Comparison of ENCODE assay signal across 8 mouse cellular contexts in genomic region chr12:29533071-29533876, GRCm38 (mm10). TPM values are rescaled to one million over a fixed set of nuclear protein-coding genes. Genes with fewer than 3 reads are reported as not detected.
DNase-seq lines count a peak whose midpoint lies in the region; ATAC-seq lines count a peak whose summit lies in the region.
"Had no signal": no experiment of that assay in that cellular context is flagged by ENCODE, and none has a peak within 500 bp of the region (broad histone marks: within the 10 kb centered on the region; RNA-seq: fewer than 3 reads in every experiment).

No protein-coding gene starts in this region.

- H3K9ac ChIP-seq in hindbrain, embryonic 14.5 days, result peak overlapping the region; percentile 81
- peak overlapping the region; percentile 81 for H3K9ac ChIP-seq in neural tube, embryonic 14.5 days (replicated peaks; ENCODE audit: low read depth, low read length)
- H3K9ac ChIP-seq: lung, embryonic 15.5 days had no signal

- peak; percentile 71 for ATAC-seq in hindbrain, embryonic 14.5 days (ENCODE audit: low FRiP score)
- peak; percentile 67 for ATAC-seq in neural tube, embryonic 14.5 days (ENCODE audit: low read depth)

- H3K4me3 ChIP-seq in hindbrain, embryonic 14.5 days (replicated peaks; ENCODE audit: low read length), result peak overlapping the region; percentile 47
- peak overlapping the region; percentile 40 for H3K4me3 ChIP-seq in neural tube, embryonic 14.5 days (ENCODE audit: low read depth, low read length)
- H3K4me3 ChIP-seq: lung, embryonic 15.5 days had no signal

- WGBS in hindbrain, embryonic 14.5 days, result 18% methylated on average over 14 of the region's 14 CpGs
- 19% methylated on average over 14 of the region's 14 CpGs for WGBS in neural tube, embryonic 14.5 days

- DNase-seq in cerebellum, adult 11-12 months, result peak; percentile 74
- DNase-seq in cerebellum, postnatal 14 days, result peak; percentile 63
- DNase-seq in hindbrain, embryonic 14.5 days (ENCODE audit: low spot score), result peak; percentile 62
- DNase-seq in thymus, postnatal 0 days (ENCODE audit: low spot score), result no peak
- no peak for DNase-seq in embryo, embryonic 9.5 days (ENCODE audit: extremely low spot score)
- DNase-seq in spleen, postnatal 36 days (ENCODE audit: low spot score in 2 of 2), result no peak

- no peaks in the 10 kb centered on the region for H3K27me3 ChIP-seq in hindbrain, embryonic 14.5 days (ENCODE audit: control insufficient read depth, insufficient read depth, low read length)
- H3K27me3 ChIP-seq in neural tube, embryonic 14.5 days (ENCODE audit: control insufficient read depth, insufficient read depth, low read length), result no peaks in the 10 kb centered on the region

- H3K4me1 ChIP-seq in hindbrain, embryonic 14.5 days (replicated peaks; ENCODE audit: control insufficient read depth, insufficient read depth, low read length), result peaks cover 28% of the 10 kb centered on the region
- 0 out of 2 replicates have a peak, but pooled peaks cover 10% of the 10 kb centered on the region for H3K4me1 ChIP-seq in neural tube, embryonic 14.5 days (ENCODE audit: control insufficient read depth, insufficient read depth, low read length)
- H3K4me1 ChIP-seq: lung, embryonic 15.5 days had no signal

- H3K27ac ChIP-seq in hindbrain, embryonic 14.5 days, result peak overlapping the region; percentile 97
- peak overlapping the region; percentile 96 for H3K27ac ChIP-seq in neural tube, embryonic 14.5 days (ENCODE audit: low read depth, low read length)
- H3K27ac ChIP-seq: lung, embryonic 15.5 days had no signal

- H3K9me3 ChIP-seq in hindbrain, embryonic 14.5 days (ENCODE audit: control insufficient read depth, low read length), result no peaks in the 10 kb centered on the region
- no peaks in the 10 kb centered on the region for H3K9me3 ChIP-seq in neural tube, embryonic 14.5 days (ENCODE audit: control insufficient read depth, low read length)
- H3K9me3 ChIP-seq: lung, embryonic 15.5 days had no signal

- peak overlapping the region; percentile 82 for H3K4me2 ChIP-seq in hindbrain, embryonic 14.5 days (replicated peaks)
- H3K4me2 ChIP-seq in neural tube, embryonic 14.5 days (ENCODE audit: low read depth, low read length), result peak overlapping the region; percentile 91
- H3K4me2 ChIP-seq: lung, embryonic 15.5 days had no signal

- H3K36me3 ChIP-seq in hindbrain, embryonic 14.5 days (replicated peaks; ENCODE audit: control insufficient read depth, insufficient read depth), result no peaks in the 10 kb centered on the region
- H3K36me3 ChIP-seq in neural tube, embryonic 14.5 days (ENCODE audit: control insufficient read depth, insufficient read depth, low read length), result no peaks in the 10 kb centered on the region
- H3K36me3 ChIP-seq: lung, embryonic 15.5 days had no signal

RNA-seq across cellular contexts. Expression of gene Myt1l, which starts 5.1 kb away (rescaled TPM):
- polyA plus RNA-seq in hindbrain, embryonic 14.5 days (2014; fragmentation: Nextera tagmentation; extraction: Ambion mirVana), result 187 and 202 TPM in 2 replicates
- polyA plus RNA-seq in neural tube, embryonic 14.5 days (2014; fragmentation: Nextera tagmentation; extraction: Ambion mirVana), result 223 and 265 TPM in 2 replicates
- 0.16 TPM in 1 of 2 replicates, not detected in the other for polyA plus RNA-seq in thymus, postnatal 0 days (2015; fragmentation: Nextera tagmentation; extraction: Ambion mirVana)

Comparison
In these comparisons a context has a peak if more than half of its experiments do, and no peak if none do; other contexts are left out.
1. DNase-seq: peak in cerebellum, adult 11-12 months (single experiment), cerebellum, postnatal 14 days (2 of 2) and hindbrain, embryonic 14.5 days (single experiment); none in thymus, postnatal 0 days (single experiment), embryo, embryonic 9.5 days (single experiment) and spleen, postnatal 36 days (0 of 2).
2. RNA of gene Myt1l, which starts 5.1 kb away (polyA plus RNA-seq): 223 to 265 TPM in neural tube, embryonic 14.5 days and 187 to 202 TPM in hindbrain, embryonic 14.5 days; 0.16 TPM in thymus, postnatal 0 days; every median in the first group is over 100 times any median in the second.